Mouse (Mus musculus) CD4-positive naive resting alpha-beta T cell, adult 57 days (primary cell): ENCODE measurements around the gene Vmn1r223. TPM values are rescaled to one million over a fixed set of nuclear protein-coding genes. Genes with fewer than 3 reads are reported as not detected.

Experiments used
- total RNA-seq: library from RNA; stranded (reverse); gene quantifications from one replicate; pipeline ENCODE4 v1.2.4, GENCODE M21; 2023

Vmn1r223 gene
- not detected for total RNA-seq

DNA sequence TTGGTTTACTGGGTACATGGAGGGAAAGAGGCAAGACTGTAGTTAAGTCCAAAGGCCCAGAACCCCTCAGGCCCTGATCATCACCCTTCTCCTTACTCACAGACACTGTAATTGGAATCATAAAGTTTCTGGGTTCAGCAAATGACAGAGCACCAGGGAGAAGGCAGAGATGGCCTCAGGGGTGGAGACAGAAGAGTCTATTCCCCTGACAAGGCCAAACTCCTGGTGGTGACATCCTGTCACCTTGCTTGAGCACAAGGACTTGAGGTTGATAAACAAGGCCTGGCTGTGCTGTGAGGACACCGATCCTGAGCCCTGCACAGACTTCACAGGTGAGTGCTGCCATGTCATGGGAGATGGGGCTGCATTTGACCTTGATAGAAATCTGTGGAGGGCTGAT is at the start of gene Vmn1r223:
Gene Vmn1r223, plus strand, starts transcription at position 301 of the 400 bp plus-strand sequence.

DNA sequence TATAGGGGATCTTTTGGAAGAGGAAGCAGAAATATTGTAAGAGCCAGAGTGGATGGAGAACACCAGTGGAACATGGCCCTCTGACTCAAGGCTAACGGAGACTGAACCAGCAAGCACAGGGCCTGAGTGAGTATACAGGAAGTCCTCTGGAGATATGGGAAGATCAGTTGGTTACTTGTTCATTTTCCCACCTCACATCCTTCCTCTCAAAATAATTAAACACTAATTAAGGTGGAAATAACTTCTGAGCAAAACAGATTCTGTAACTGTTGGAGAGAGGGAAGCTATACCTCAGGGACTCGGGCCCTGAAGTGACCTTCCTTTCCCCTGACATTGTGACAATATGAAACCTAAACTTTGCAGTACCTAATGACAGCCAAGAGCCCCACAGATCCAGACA is 33.1 kb upstream of the Vmn1r223 start, which contains the start of gene Vmn1r221:
Gene Vmn1r221, plus strand, starts transcription at position 301 of the 400 bp plus-strand sequence.

GRCm38 (mm10) chr13:23235847-23236246 is 11.1 kb upstream of the Vmn1r223 start, which contains the start of gene Vmn1r222:
Vmn1r222 (minus strand) TSS chr13:23235947.

Other genes with a start within 250 kb of the Vmn1r223 start
- not detected for gene Vmn1r213, start 239.5 kb upstream of the Vmn1r223 start, total RNA-seq
- not detected for gene Vmn1r214, start 216.7 kb upstream of the Vmn1r223 start, total RNA-seq
- not detected for gene Vmn1r215, start 179.1 kb upstream of the Vmn1r223 start, total RNA-seq
- gene Vmn1r217, start 128.9 kb upstream of the Vmn1r223 start, total RNA-seq = not detected
- not detected for gene Vmn1r218, start 114.0 kb upstream of the Vmn1r223 start, total RNA-seq
- not detected for gene Vmn1r219, start 87.8 kb upstream of the Vmn1r223 start, total RNA-seq
- gene Vmn1r220, start 59.2 kb upstream of the Vmn1r223 start, total RNA-seq = not detected
- gene Vmn1r221, start 33.0 kb upstream of the Vmn1r223 start, total RNA-seq = not detected
- gene Vmn1r222, start 11.2 kb upstream of the Vmn1r223 start, total RNA-seq = not detected
- 19.2 TPM for gene Zfp322a, start 122.1 kb downstream of the Vmn1r223 start, total RNA-seq
- gene Abt1, start 176.7 kb downstream of the Vmn1r223 start, total RNA-seq = 18.1 TPM
- not detected for gene Btn1a1, start 218.8 kb downstream of the Vmn1r223 start, total RNA-seq
- gene Btn2a2, start 241.7 kb downstream of the Vmn1r223 start, total RNA-seq = not detected